Mouse (Mus musculus): ENCODE measurements around the gene Spdye4a.

GRCm38 (mm10) chr5:143196506-143196905 is 30.2 kb downstream of the Spdye4a start:
- TF ChIP-seq GATA1 (IDR thresholded peaks at IDR 0.05; ENCODE audit: borderline replicate concordance, low read length) (no peak), FLI1 (IDR thresholded peaks at IDR 0.05; ENCODE audit: low read length) (no peak)
